Mouse (Mus musculus): Measurements from ENCODE around the gene Gm14434. TPM values are rescaled to one million over a fixed set of nuclear protein-coding genes. Genes with fewer than 3 reads are reported as not detected.

The Gm14434 gene
- polyA plus RNA-seq (2015; fragmentation: Nextera tagmentation; extraction: Ambion mirVana) = 2.2 and 8.0 TPM in 2 replicates

DNA sequence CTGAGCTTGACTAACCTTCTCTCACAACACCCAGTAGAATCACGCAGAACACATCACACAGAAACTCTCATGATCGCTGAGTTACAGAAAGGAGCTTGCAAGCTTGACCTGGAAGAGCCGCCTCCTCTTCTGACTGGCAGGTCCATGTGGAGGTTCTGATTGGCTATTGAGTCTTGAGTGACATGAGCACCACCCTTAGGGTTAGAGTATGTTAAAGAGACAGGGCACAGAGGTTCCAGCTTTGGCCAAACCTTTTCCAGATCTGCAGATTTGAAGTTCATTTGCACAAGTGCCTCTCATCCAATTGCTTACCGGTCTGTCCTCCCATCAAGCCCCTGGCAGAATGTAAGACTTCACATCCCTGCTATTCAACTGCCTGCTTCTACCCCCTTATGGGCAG is at the start of gene Gm14434:
TSS of gene Gm14434 (minus strand) at position 101 of the 400 bp plus-strand sequence.

DNA sequence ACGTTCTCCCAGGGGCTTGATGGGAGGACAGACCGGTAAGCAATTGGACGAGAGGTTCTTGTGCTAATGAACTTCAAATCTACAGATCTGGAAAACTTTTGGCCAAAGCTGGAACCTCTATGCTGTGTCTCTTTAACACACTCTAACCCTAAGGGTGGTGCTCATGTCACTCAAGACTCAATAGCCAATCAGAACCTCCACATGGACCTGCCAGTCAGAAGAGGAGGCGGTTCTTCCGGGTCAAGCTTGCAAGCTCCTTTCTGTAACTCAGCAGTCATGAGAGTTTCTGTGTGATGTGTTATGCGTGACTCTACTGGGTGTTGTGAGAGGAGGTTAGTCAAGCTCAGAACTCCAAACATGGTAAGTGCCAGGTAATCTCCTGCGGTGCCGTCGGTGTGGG is 34.2 kb upstream of the Gm14434 start, which contains the start of gene Zfp967:
TSS of gene Zfp967 (plus strand) at position 301 of the 400 bp plus-strand sequence.

DNA sequence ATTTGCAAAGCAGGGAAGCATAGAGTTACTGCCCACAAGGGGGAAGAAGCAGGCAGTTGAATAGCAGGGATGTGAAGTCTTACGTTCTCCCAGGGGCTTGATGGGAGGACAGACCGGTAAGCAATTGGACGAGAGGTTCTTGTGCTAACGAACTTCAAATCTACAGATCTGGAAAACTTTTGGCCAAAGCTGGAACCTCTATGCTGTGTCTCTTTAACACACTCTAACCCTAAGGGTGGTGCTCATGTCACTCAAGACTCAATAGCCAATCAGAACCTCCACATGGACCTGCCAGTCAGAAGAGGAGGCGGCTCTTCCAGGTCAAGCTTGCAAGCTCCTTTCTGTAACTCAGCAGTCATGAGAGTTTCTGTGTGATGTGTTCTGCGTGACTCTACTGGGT is 63.3 kb downstream of the Gm14434 start, which contains the start of gene Gm14435:
TSS of gene Gm14435 (plus strand) at position 301 of the 400 bp plus-strand sequence.

Other genes starting within 250 kb of the Gm14434 start
- gene Gm11009, start 167.3 kb downstream of the Gm14434 start, polyA plus RNA-seq (2015; fragmentation: Nextera tagmentation; extraction: Ambion mirVana) = not detected in 2 replicates
- 7.1 and 9.0 TPM in 2 replicates for gene Gm14435, start 63.2 kb downstream of the Gm14434 start, polyA plus RNA-seq (2015; fragmentation: Nextera tagmentation; extraction: Ambion mirVana)
- gene Zfp967, start 34.3 kb upstream of the Gm14434 start, polyA plus RNA-seq (2015; fragmentation: Nextera tagmentation; extraction: Ambion mirVana) = not detected in 2 replicates
- gene Gm14308, start 149.6 kb upstream of the Gm14434 start, polyA plus RNA-seq (2015; fragmentation: Nextera tagmentation; extraction: Ambion mirVana) = 11.6 and 14.7 TPM in 2 replicates
- gene Zfp973, start 183.7 kb upstream of the Gm14434 start, polyA plus RNA-seq (2015; fragmentation: Nextera tagmentation; extraction: Ambion mirVana) = 4.3 and 4.7 TPM in 2 replicates
- 19.5 and 20.6 TPM in 2 replicates for gene Gm14305, start 221.5 kb upstream of the Gm14434 start, polyA plus RNA-seq (2015; fragmentation: Nextera tagmentation; extraction: Ambion mirVana)

Measured in skeletal muscle tissue, postnatal 0 days (tissue).